Mouse (Mus musculus) limb, embryonic 11.5 days (tissue): ENCODE results near the gene Taar4. TPM values are rescaled to one million over a fixed set of nuclear protein-coding genes. Genes with fewer than 3 reads are reported as not detected.

ENCODE experiments used
- ATAC-seq: fragments of 200-750 bp; cut with Nextera tagmentation; 2 replicates; pipeline ENCODE4 v1.8.0; 2017; ENCODE audit warnings: low read depth; ENCODE audit not compliant: insufficient number of reproducible peaks, low FRiP score, low TSS enrichment
- DNase-seq: peaks from one replicate; pipeline ENCODE4 v3.0.0-alpha.2; 2015; ENCODE audit warnings: low spot score
- H3K27ac ChIP-seq: fragments of 300-500 bp; sonication (generic); replicated peaks from 2 replicates; pipeline ENCODE4 v1.5.1; 2014; ENCODE audit warnings: low read depth, mild to moderate bottlenecking, low read length
- H3K27me3 ChIP-seq: fragments of 300-500 bp; sonication (generic); 2 replicates; pipeline ENCODE4 v1.6.1; 2014; ENCODE audit warnings: mild to moderate bottlenecking, low read length, mixed read lengths; ENCODE audit not compliant: control insufficient read depth, insufficient read depth
- H3K36me3 ChIP-seq: fragments of 300-500 bp; sonication (generic); 2 replicates; pipeline ENCODE4 v1.6.1; 2014; ENCODE audit warnings: mild to moderate bottlenecking, low read length, moderate library complexity, mixed read lengths; ENCODE audit not compliant: control insufficient read depth, insufficient read depth
- H3K4me1 ChIP-seq: fragments of 300-500 bp; sonication (generic); 2 replicates; pipeline ENCODE4 v1.6.1; 2014; ENCODE audit warnings: low read length, mixed read lengths; ENCODE audit not compliant: control insufficient read depth, insufficient read depth
- H3K4me2 ChIP-seq: fragments of 300-500 bp; sonication (generic); 2 replicates; pipeline ENCODE4 v1.6.1; 2014; ENCODE audit warnings: low read depth, mild to moderate bottlenecking, moderate library complexity; ENCODE audit not compliant: severe bottlenecking
- H3K4me3 ChIP-seq: fragments of 300-500 bp; sonication (generic); 2 replicates; pipeline ENCODE4 v1.5.1; 2014; ENCODE audit warnings: low read depth, low read length
- H3K9ac ChIP-seq: fragments of 300-500 bp; sonication (generic); 2 replicates; pipeline ENCODE4 v1.6.1; 2014; ENCODE audit warnings: mild to moderate bottlenecking, low read length
- H3K9me3 ChIP-seq: fragments of 300-500 bp; sonication (generic); 2 replicates; pipeline ENCODE4 v1.6.1; 2016; ENCODE audit warnings: low read length; ENCODE audit not compliant: control insufficient read depth
- WGBS: fragments of 180-500 bp; shearing (Covaris S2); extraction: QIAGEN DNeasy Blood & Tissue Kit; methylation state at CpG from one replicate; pipeline ENCODE4 v1.1.7; 2014; 5-methylcytosine and 5-hydroxymethylcytosine counted together
- polyA plus RNA-seq: library from polyadenylated mRNA; unstranded; fragments of >200 nt; fragmentation: Nextera tagmentation; extraction: Ambion mirVana; gene quantifications from 2 replicates; pipeline ENCODE4 v1.2.1, GENCODE M21; 2014

The Taar4 gene
- polyA plus RNA-seq, 1 experiment from 2014 or later: not detected

GRCm38 (mm10) chr10:23951714-23952113 is 8.6 kb upstream of the Taar4 start:
- no peaks in the 10 kb centered on the region for H3K27me3 ChIP-seq
- H3K4me2 ChIP-seq: no peak overlapping the region
- H3K4me3 ChIP-seq: no peak overlapping the region
- H3K9ac ChIP-seq: no peak overlapping the region
- H3K27ac ChIP-seq: no peak overlapping the region
- 84% methylated on average over 6 of the region's 6 CpGs for WGBS
- ATAC-seq: no peak
- no peaks in the 10 kb centered on the region for H3K9me3 ChIP-seq
- DNase-seq: no peak
- H3K36me3 ChIP-seq: no peaks in the 10 kb centered on the region
- no peaks in the 10 kb centered on the region for H3K4me1 ChIP-seq

DNA sequence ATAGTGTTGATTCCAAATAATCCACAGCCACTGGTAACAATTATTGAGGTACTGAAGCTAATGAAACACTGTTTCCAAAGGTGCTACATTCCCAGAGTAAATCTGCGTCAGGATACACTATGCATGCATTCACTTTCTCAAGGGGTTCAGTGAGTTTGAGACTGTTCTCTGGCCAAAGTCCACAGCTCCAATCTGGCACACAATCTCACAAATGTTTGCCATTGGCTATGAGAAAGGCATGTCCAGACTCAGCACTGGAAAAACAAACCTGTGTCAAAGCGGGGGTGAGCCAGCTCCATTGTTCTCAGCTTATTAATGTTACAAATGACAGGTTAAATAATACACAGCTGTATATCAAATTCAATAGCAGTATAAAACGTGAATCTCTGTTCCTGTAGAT is 1.2 kb upstream of the Taar4 start:
- H3K36me3 ChIP-seq: no peaks in the 10 kb centered on the region
- H3K4me3 ChIP-seq: no peak overlapping the region
- 76% methylated on average over 3 of the region's 3 CpGs for WGBS
- DNase-seq: no peak
- no peaks in the 10 kb centered on the region for H3K9me3 ChIP-seq
- H3K9ac ChIP-seq: no peak overlapping the region
- no peaks in the 10 kb centered on the region for H3K27me3 ChIP-seq
- H3K4me2 ChIP-seq: no peak overlapping the region
- ATAC-seq: no peak
- H3K4me1 ChIP-seq: no peaks in the 10 kb centered on the region
- no peak overlapping the region for H3K27ac ChIP-seq

GRCm38 (mm10) chr10:23963444-23963843 is 3.1 kb downstream of the Taar4 start:
- Histone ChIP-seq H3K36me3 (no peaks in the 10 kb centered on the region), H3K9ac (no peak overlapping the region), H3K4me2 (no peak overlapping the region), H3K9me3 (no peaks in the 10 kb centered on the region), H3K4me1 (no peaks in the 10 kb centered on the region), H3K4me3 (no peak overlapping the region), H3K27me3 (no peaks in the 10 kb centered on the region), H3K27ac (no peak overlapping the region)
- no peak for ATAC-seq
- WGBS: 70% methylated on average over 3 of the region's 3 CpGs
- DNase-seq: no peak

GRCm38 (mm10) chr10:23964921-23965610 is 4.8 kb downstream of the Taar4 start:
- Histone ChIP-seq H3K4me1 (no peaks in the 10 kb centered on the region), H3K4me2 (no peak overlapping the region), H3K9me3 (no peaks in the 10 kb centered on the region), H3K4me3 (no peak overlapping the region), H3K36me3 (no peaks in the 10 kb centered on the region), H3K9ac (no peak overlapping the region), H3K27ac (no peak overlapping the region), H3K27me3 (no peaks in the 10 kb centered on the region)
- 84% methylated on average over 6 of the region's 6 CpGs for WGBS
- ATAC-seq: no peak
- no peak for DNase-seq

DNA sequence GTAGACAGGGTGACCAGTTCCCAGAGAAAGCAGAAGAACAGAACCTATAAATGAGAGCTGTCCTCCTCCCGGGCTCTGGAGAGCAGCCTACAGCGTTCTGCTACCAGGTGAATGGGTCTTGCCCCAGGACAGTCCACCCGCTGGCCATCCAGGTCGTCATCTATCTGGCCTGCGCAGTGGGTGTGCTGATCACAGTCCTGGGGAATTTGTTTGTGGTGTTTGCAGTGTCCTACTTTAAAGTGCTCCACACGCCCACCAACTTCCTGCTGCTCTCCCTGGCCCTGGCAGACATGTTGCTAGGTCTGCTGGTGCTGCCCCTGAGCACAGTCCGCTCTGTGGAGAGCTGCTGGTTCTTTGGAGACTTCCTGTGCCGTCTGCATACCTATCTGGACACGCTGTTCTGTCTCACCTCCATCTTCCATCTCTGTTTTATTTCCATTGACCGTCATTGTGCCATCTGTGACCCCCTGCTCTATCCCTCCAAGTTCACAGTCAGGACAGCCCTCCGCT is 10.4 kb downstream of the Taar4 start, which contains the start of gene Taar5:
Taar5 (plus strand) TSS at position 51 of the 510 bp plus-strand sequence.
- no peaks in the 10 kb centered on the region for H3K27me3 ChIP-seq
- no peak within 1 kb of the TSS for H3K27ac ChIP-seq
- no peaks in the 10 kb centered on the region for H3K9me3 ChIP-seq
- 86% methylated on average over 11 of the region's 11 CpGs for WGBS
- no peaks in the 10 kb centered on the region for H3K36me3 ChIP-seq
- DNase-seq: no peak
- H3K4me2 ChIP-seq: no peak within 1 kb of the TSS
- no peak within 1 kb of the TSS for H3K9ac ChIP-seq
- no peaks in the 10 kb centered on the region for H3K4me1 ChIP-seq
- no peak for ATAC-seq
- H3K4me3 ChIP-seq: no peak within 1 kb of the TSS

DNA sequence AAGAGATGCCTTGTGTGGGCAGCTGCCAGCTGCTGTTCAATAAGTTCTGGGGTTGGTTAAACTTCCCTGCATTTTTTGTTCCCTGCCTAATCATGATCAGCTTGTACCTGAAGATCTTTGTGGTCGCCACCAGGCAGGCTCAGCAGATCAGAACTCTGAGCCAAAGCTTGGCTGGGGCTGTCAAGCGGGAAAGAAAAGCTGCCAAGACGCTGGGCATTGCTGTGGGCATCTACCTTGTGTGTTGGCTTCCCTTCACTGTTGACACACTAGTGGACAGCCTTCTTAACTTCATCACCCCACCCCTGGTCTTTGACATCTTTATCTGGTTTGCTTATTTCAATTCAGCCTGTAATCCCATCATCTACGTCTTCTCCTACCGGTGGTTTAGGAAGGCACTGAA is 11.0 kb downstream of the Taar4 start:
- Histone ChIP-seq H3K36me3 (no peaks in the 10 kb centered on the region), H3K4me2 (no peak overlapping the region), H3K27ac (no peak overlapping the region), H3K9ac (no peak overlapping the region), H3K4me3 (no peak overlapping the region), H3K4me1 (no peaks in the 10 kb centered on the region), H3K27me3 (no peaks in the 10 kb centered on the region), H3K9me3 (no peaks in the 10 kb centered on the region)
- WGBS: 84% methylated on average over 5 of the region's 5 CpGs
- ATAC-seq (no peak), DNase-seq (no peak)

GRCm38 (mm10) chr10:23977958-23978357 is 17.7 kb downstream of the Taar4 start:
- no peak overlapping the region for H3K27ac ChIP-seq
- H3K4me1 ChIP-seq: no peaks in the 10 kb centered on the region
- DNase-seq (no peak), ATAC-seq (no peak)
- no peak overlapping the region for H3K4me2 ChIP-seq
- H3K36me3 ChIP-seq: no peaks in the 10 kb centered on the region
- WGBS: 55% methylated on average over 4 of the region's 4 CpGs
- H3K27me3 ChIP-seq: no peaks in the 10 kb centered on the region
- no peak overlapping the region for H3K9ac ChIP-seq
- no peaks in the 10 kb centered on the region for H3K9me3 ChIP-seq
- no peak overlapping the region for H3K4me3 ChIP-seq

DNA sequence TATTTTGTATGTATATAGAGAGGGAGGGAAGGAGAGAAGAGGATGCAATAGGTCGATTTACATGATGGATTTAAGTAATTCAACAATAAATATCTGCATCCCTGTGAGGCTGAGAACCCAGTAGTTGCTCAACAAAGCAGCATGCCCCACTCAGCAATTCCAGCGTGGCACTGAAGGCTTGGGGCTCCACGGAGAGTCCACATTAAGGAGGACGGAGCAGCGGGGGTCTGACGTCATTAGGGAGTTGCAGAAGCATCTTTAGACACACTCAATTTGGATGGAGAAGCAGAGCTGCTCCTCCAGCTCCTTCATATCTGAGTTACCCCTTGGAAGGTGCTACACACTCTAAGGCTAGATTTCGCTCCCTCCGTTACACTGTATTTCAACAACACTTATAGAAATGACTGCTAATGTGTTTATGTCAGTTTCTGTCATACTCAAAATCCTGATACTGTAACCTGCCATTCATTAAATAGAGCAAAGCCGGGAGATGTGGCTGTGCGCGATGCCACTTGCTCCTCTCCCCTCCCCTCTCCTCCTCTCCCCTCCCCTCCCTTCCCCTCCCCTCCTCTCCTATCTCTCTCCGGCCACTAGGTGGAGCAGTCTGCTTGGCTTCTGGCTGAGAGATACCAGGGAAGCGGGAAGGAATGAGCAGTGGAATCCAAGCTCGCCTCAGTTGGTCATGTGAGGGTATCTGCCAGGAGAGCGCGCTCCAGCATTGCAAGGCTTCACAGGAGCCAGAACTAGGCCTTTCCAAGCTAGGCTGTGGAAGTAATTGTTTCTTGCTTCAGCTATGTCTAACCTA is 18.8 kb downstream of the Taar4 start:
- Histone ChIP-seq H3K4me3 (no peak overlapping the region), H3K27me3 (no peaks in the 10 kb centered on the region), H3K4me2 (no peak overlapping the region), H3K36me3 (no peaks in the 10 kb centered on the region), H3K4me1 (no peaks in the 10 kb centered on the region), H3K27ac (no peak overlapping the region), H3K9me3 (no peaks in the 10 kb centered on the region), H3K9ac (no peak overlapping the region)
- no peak for ATAC-seq
- DNase-seq: peak; percentile 74
- WGBS: 47% methylated on average over 16 of the region's 16 CpGs
